Mouse (Mus musculus): ENCODE results near the gene Ubald1. TPM values are rescaled to one million over a fixed set of nuclear protein-coding genes. Genes with fewer than 3 reads are reported as not detected.

Gene Ubald1
- total RNA-seq, 2 experiments from 2014 or later: 68.9 to 74.7 TPM

Other genes with a start within 250 kb of the Ubald1 start
- gene Vasn, start 240.4 kb downstream of the Ubald1 start, total RNA-seq (2021): 1 to 10 TPM; 5.1 to 5.7 TPM
- 10 to 100 TPM; 52.7 to 55.1 TPM for gene Dnaja3, start 240.3 kb downstream of the Ubald1 start, total RNA-seq (2021)
- gene Coro7, start 200.5 kb downstream of the Ubald1 start, total RNA-seq (2021): 100 to 1,000 TPM in 1 of 2 experiments, 10 to 100 TPM in 1; 93.5 to 116 TPM
- 10 to 100 TPM; 12.8 to 15.0 TPM for gene Nmral1, start 161.0 kb downstream of the Ubald1 start, total RNA-seq (2021)
- 10 to 100 TPM; 74.1 to 74.5 TPM for gene Hmox2, start 154.0 kb downstream of the Ubald1 start, total RNA-seq (2021)
- 100 to 1,000 TPM; 137 to 139 TPM for gene Cdip1, start 90.0 kb downstream of the Ubald1 start, total RNA-seq (2021)
- gene 4930562C15Rik, start 44.9 kb downstream of the Ubald1 start, total RNA-seq (2021): not detected
- 100 to 1,000 TPM; 164 to 168 TPM for gene Mgrn1, start 5.9 kb upstream of the Ubald1 start, total RNA-seq (2021)
- gene Nudt16l1, start 58.4 kb upstream of the Ubald1 start, total RNA-seq (2021): 10 to 100 TPM; 67.0 to 76.3 TPM
- 10 to 100 TPM; 55.4 to 61.0 TPM for gene Anks3, start 83.9 kb upstream of the Ubald1 start, total RNA-seq (2021)
- gene Sept12, start 117.5 kb upstream of the Ubald1 start, total RNA-seq (2021): not detected
- gene Smim22, start 127.0 kb upstream of the Ubald1 start, total RNA-seq (2021): not detected
- gene Rogdi, start 133.2 kb upstream of the Ubald1 start, total RNA-seq (2021): 100 to 1,000 TPM; 202 to 206 TPM
- 100 to 1,000 TPM; 129 to 132 TPM for gene Glyr1, start 169.5 kb upstream of the Ubald1 start, total RNA-seq (2021)
- gene Ubn1, start 169.7 kb upstream of the Ubald1 start, total RNA-seq (2021): 10 to 100 TPM; 34.1 to 36.5 TPM